Mouse (Mus musculus) urinary bladder, postnatal 25 days (tissue): ENCODE data around the gene Mcub.

Source experiments
- DNase-seq: peaks from one replicate; pipeline ENCODE4 v3.0.0; 2022; ENCODE audit warnings: low spot score

Gene Mcub

GRCm38 (mm10) chr3:129969432-129970395 lies at the start of gene Mcub:
Gene Mcub (minus strand): TSS chr3:129970206.
- peak; percentile 30 for DNase-seq

GRCm38 (mm10) chr3:130012943-130013342 lies 42.9 kb upstream of the Mcub start:
- no peak for DNase-seq

- DNase-seq, result no peak
Observed at GRCm38 (mm10) chr3:130011236-130011635, 41.2 kb upstream of the Mcub start.

GRCm38 (mm10) chr3:130006141-130006540 lies 36.1 kb upstream of the Mcub start:
- no peak for DNase-seq

- DNase-seq, result no peak
Observed at GRCm38 (mm10) chr3:130000926-130001325, 30.9 kb upstream of the Mcub start.

- no peak for DNase-seq
Observed at GRCm38 (mm10) chr3:129998526-129998925, 28.5 kb upstream of the Mcub start.

GRCm38 (mm10) chr3:129998001-129998400 lies 28.0 kb upstream of the Mcub start:
- no peak for DNase-seq

GRCm38 (mm10) chr3:129997324-129997723 lies 27.3 kb upstream of the Mcub start:
- no peak for DNase-seq

- no peak for DNase-seq
Observed at GRCm38 (mm10) chr3:129987297-129987696, 17.3 kb upstream of the Mcub start.

- no peak for DNase-seq
Observed at GRCm38 (mm10) chr3:129985335-129985734, 15.3 kb upstream of the Mcub start.

- no peak for DNase-seq
Observed at GRCm38 (mm10) chr3:129984797-129985196, 14.8 kb upstream of the Mcub start.

- no peak for DNase-seq
Observed at GRCm38 (mm10) chr3:129982271-129982670, 12.3 kb upstream of the Mcub start.

GRCm38 (mm10) chr3:129981756-129982155 lies 11.8 kb upstream of the Mcub start:
- no peak for DNase-seq

- no peak for DNase-seq
Observed at GRCm38 (mm10) chr3:129979510-129979909, 9.5 kb upstream of the Mcub start.

GRCm38 (mm10) chr3:129978716-129979115 lies 8.7 kb upstream of the Mcub start:
- DNase-seq, result no peak

GRCm38 (mm10) chr3:129976317-129976716 lies 6.3 kb upstream of the Mcub start:
- DNase-seq, result no peak

- no peak for DNase-seq
Observed at GRCm38 (mm10) chr3:129970529-129971515, 816 bp upstream of the Mcub start.

GRCm38 (mm10) chr3:129969031-129969430 lies 975 bp downstream of the Mcub start:
- DNase-seq, result no peak

GRCm38 (mm10) chr3:129967874-129968273 lies 2.1 kb downstream of the Mcub start:
- DNase-seq, result no peak

- no peak for DNase-seq
Observed at GRCm38 (mm10) chr3:129964681-129965080, 5.3 kb downstream of the Mcub start.

- no peak for DNase-seq
Observed at GRCm38 (mm10) chr3:129962533-129962932, 7.5 kb downstream of the Mcub start.

GRCm38 (mm10) chr3:129953296-129953695 lies 16.7 kb downstream of the Mcub start:
- DNase-seq, result no peak
